Mouse (Mus musculus) forebrain, embryonic 12.5 days (tissue): ENCODE results near the gene Pamr1. TPM values are rescaled to one million over a fixed set of nuclear protein-coding genes. Genes with fewer than 3 reads are reported as not detected.
A peak's percentile ranks its signal among the peaks of the same experiment; 100 is the strongest.

Source experiments
- ATAC-seq: fragments of 200-750 bp; cut with Nextera tagmentation; 2 replicates; pipeline ENCODE4 v1.8.0; 2017; ENCODE audit warnings: moderate TSS enrichment; ENCODE audit not compliant: low FRiP score
- H3K27ac ChIP-seq: fragments of 300-500 bp; sonication (generic); 2 replicates; pipeline ENCODE4 v1.5.1; 2016; ENCODE audit warnings: mild to moderate bottlenecking
- H3K27me3 ChIP-seq: fragments of 300-500 bp; sonication (generic); 2 replicates; pipeline ENCODE4 v1.6.1; 2016; ENCODE audit warnings: mild to moderate bottlenecking
- H3K36me3 ChIP-seq: fragments of 300-500 bp; sonication (generic); replicated peaks from 2 replicates; pipeline ENCODE4 v1.6.1; 2016; ENCODE audit warnings: mild to moderate bottlenecking
- H3K4me1 ChIP-seq: fragments of 300-500 bp; sonication (generic); 2 replicates; pipeline ENCODE4 v1.6.1; 2016
- H3K4me2 ChIP-seq: fragments of 300-500 bp; sonication (generic); 2 replicates; pipeline ENCODE4 v1.6.1; 2016; ENCODE audit warnings: mild to moderate bottlenecking, moderate library complexity
- H3K4me3 ChIP-seq: fragments of 300-500 bp; sonication (generic); replicated peaks from 2 replicates; pipeline ENCODE4 v1.5.1; 2016; ENCODE audit warnings: mild to moderate bottlenecking
- H3K9ac ChIP-seq: fragments of 300-500 bp; sonication (generic); 2 replicates; pipeline ENCODE4 v1.6.1; 2016; ENCODE audit warnings: mild to moderate bottlenecking
- H3K9me3 ChIP-seq: fragments of 300-500 bp; sonication (generic); 2 replicates; pipeline ENCODE4 v1.6.1; 2016
- WGBS: fragments of 180-500 bp; shearing (Covaris S2); methylation state at CpG from one replicate; pipeline ENCODE4 v1.1.7; 2016; 5-methylcytosine and 5-hydroxymethylcytosine counted together
- polyA plus RNA-seq: library from polyadenylated mRNA; unstranded; fragments of >200 nt; fragmentation: Nextera tagmentation; extraction: Ambion mirVana; gene quantifications from 2 replicates; pipeline ENCODE4 v1.2.1, GENCODE M21; 2016

The Pamr1 gene
- polyA plus RNA-seq, 1 experiment from 2014 or later = 2.1 TPM

DNA sequence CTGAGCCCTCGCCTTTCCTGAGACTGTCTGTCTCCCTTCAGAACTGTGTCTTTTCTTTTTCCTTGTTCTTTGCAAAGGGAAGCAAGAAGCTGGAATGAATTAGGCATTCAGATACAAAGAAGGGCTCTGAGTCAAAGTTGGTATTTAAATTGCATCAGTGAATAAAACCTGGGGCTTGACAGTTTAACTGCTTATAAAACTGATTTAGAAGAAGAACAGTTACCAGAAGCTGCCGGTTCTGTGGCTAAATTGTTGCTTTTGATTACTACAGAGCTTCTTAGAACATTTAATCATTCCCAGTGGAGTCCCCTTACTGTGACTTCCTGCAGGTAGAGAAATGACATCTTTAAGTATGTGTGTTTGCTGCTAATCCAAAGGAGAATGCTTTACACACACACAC, 124.8 kb downstream of the Pamr1 start:
- H3K4me1 ChIP-seq = peaks cover 16% of the 10 kb centered on the region
- no peak for ATAC-seq
- no peaks in the 10 kb centered on the region for H3K36me3 ChIP-seq
- H3K9me3 ChIP-seq = no peaks in the 10 kb centered on the region
- H3K4me3 ChIP-seq = no peak overlapping the region
- H3K27ac ChIP-seq = no peak overlapping the region
- 27% methylated on average over 2 of the region's 2 CpGs for WGBS
- no peaks in the 10 kb centered on the region for H3K27me3 ChIP-seq
- no peak overlapping the region for H3K9ac ChIP-seq
- no peak overlapping the region for H3K4me2 ChIP-seq

DNA sequence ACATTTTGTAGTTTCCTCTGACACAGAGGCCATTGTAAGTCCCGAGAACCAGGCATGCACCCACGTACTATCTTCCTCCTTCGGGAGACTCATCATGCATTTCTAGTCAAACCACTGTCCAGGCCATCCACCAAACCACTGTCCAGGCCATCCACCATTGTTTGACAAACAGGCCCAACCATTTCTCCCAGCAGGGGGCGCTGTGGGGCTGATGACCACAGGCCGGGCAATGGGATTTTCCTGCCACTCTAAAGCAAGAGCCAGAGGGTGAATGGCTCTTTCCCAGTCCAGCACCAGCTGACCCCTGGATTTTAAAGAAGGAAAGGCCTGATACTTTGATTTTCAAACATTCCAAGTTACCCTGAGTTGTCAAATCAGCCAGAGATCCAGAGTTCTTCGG, 125.5 kb downstream of the Pamr1 start:
- Histone ChIP-seq H3K27me3 (no peaks in the 10 kb centered on the region), H3K9ac (no peak overlapping the region), H3K9me3 (no peaks in the 10 kb centered on the region), H3K27ac (no peak overlapping the region), H3K36me3 (no peaks in the 10 kb centered on the region), H3K4me1 (peaks cover 11% of the 10 kb centered on the region), H3K4me2 (no peak overlapping the region), H3K4me3 (no peak overlapping the region)
- 71% methylated on average over 6 of the region's 6 CpGs for WGBS
- ATAC-seq = no peak

- Histone ChIP-seq H3K4me1 (peaks cover 11% of the 10 kb centered on the region), H3K9me3 (no peaks in the 10 kb centered on the region), H3K36me3 (no peaks in the 10 kb centered on the region), H3K27me3 (no peaks in the 10 kb centered on the region), H3K4me3 (no peak overlapping the region), H3K27ac (no peak overlapping the region), H3K9ac (no peak overlapping the region), H3K4me2 (no peak overlapping the region)
- WGBS = 94% methylated on average over 9 of the region's 9 CpGs
- ATAC-seq = no peak
Measured at GRCm38 (mm10) chr2:102676716-102677312, 127.0 kb downstream of the Pamr1 start.

DNA sequence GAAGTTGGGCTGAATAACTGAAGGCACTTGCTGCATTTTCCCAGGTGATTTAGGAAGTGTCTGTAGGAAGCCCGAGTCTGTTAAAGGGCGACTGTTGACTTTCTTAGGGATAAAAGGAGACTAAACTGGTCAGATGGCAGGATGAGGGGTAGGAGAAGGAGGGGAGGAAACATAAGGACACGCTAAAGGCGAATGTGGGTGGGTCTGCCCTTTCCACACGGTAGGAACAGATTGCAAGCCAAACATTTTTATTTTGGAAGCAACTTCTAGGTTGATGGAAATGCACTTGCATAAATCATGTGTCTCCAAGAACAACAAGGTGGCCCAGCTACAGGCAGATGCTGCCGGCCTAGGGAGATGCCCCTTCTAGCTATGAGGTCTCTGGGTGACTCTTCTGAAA, 127.6 kb downstream of the Pamr1 start:
- peaks cover 11% of the 10 kb centered on the region for H3K4me1 ChIP-seq
- H3K27me3 ChIP-seq = no peaks in the 10 kb centered on the region
- ATAC-seq = no peak
- H3K27ac ChIP-seq = no peak overlapping the region
- H3K4me3 ChIP-seq = no peak overlapping the region
- H3K9me3 ChIP-seq = no peaks in the 10 kb centered on the region
- H3K4me2 ChIP-seq = no peak overlapping the region
- 86% methylated on average over 6 of the region's 6 CpGs for WGBS
- no peaks in the 10 kb centered on the region for H3K36me3 ChIP-seq
- H3K9ac ChIP-seq = no peak overlapping the region

DNA sequence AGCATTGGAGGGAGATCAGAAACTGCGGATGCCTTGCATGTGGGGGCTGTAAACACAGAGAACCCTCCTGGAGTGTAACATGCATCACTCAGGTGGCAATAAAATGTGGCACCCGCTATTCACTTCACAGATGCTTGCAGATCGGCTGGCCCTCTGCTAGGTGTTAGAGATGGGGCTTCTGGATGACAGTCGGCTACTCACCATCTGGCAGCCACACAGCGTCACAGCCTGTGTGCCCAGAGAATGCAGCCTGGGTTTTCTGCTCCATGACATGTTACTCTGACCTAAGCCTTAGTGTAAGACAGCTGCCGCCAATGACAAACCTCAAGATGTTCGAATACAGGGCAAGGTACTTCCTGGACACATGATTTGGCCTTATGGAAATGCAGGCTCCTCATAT, 131.5 kb downstream of the Pamr1 start:
- peaks cover 8% of the 10 kb centered on the region; the same call in 1 of the 2 replicates for H3K4me1 ChIP-seq
- WGBS = 77% methylated on average over 7 of the region's 7 CpGs
- ATAC-seq = no peak
- H3K27ac ChIP-seq = no peak overlapping the region
- H3K36me3 ChIP-seq = no peaks in the 10 kb centered on the region
- no peak overlapping the region for H3K9ac ChIP-seq
- H3K4me2 ChIP-seq = no peak overlapping the region
- no peak overlapping the region for H3K4me3 ChIP-seq
- no peaks in the 10 kb centered on the region for H3K9me3 ChIP-seq
- H3K27me3 ChIP-seq = no peaks in the 10 kb centered on the region

GRCm38 (mm10) chr2:102682168-102682567, 132.4 kb downstream of the Pamr1 start:
- H3K36me3 ChIP-seq = no peaks in the 10 kb centered on the region
- no peak overlapping the region for H3K4me3 ChIP-seq
- H3K27ac ChIP-seq = no peak overlapping the region
- no peaks in the 10 kb centered on the region for H3K27me3 ChIP-seq
- no peak for ATAC-seq
- WGBS = 41% methylated on average over 5 of the region's 5 CpGs
- no peaks in the 10 kb centered on the region for H3K9me3 ChIP-seq
- H3K9ac ChIP-seq = no peak overlapping the region
- peaks cover 13% of the 10 kb centered on the region; the same call in 1 of the 2 replicates for H3K4me1 ChIP-seq
- H3K4me2 ChIP-seq = no peak overlapping the region

DNA sequence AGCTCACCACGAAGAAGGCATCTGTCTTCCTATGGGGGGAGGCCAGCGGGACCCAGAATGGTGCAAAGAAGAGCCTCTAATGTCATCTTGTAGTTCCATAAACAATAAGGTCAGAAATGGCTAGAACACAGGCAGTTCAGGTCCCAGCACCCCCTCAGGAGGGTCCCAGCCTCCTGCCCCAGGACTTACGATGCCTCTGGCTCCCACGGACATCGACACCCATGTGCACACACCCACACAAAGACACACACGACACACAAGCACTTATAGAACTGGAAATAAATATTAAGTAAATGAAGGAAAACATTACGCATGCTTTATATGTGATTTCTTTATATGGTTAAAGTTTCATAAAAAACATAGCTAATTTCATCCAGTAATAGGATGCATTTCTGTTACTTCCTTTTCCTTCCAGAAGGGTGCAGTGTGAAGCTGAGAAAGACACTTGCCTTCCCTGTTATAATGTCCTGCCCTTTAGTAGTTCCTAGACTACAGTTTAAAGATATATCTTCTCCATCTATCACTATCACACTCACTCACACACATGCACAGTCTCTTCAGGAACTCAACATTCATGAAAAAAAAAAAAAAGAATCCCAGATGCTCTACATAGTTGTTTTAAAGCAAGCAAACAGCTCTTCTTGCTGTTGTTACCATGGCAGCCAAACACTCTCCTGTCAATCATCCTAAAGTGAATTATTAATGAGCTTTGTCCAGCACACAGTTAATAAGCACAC, 135.7 kb downstream of the Pamr1 start:
- Histone ChIP-seq H3K9me3 (no peaks in the 10 kb centered on the region), H3K9ac (no peak overlapping the region), H3K4me2 (no peak overlapping the region), H3K27ac (peak overlapping the region; percentile 75), H3K36me3 (no peaks in the 10 kb centered on the region), H3K4me1 (peaks cover 24% of the 10 kb centered on the region), H3K27me3 (no peaks in the 10 kb centered on the region), H3K4me3 (no peak overlapping the region)
- WGBS = 87% methylated on average over 7 of the region's 7 CpGs
- ATAC-seq = peak; percentile 82

GRCm38 (mm10) chr2:102686108-102686450, 136.3 kb downstream of the Pamr1 start:
- H3K9me3 ChIP-seq = no peaks in the 10 kb centered on the region
- WGBS = 48% methylated on average over 9 of the region's 9 CpGs
- no peaks in the 10 kb centered on the region for H3K36me3 ChIP-seq
- no peak for ATAC-seq
- H3K27me3 ChIP-seq = no peaks in the 10 kb centered on the region
- no peak overlapping the region for H3K9ac ChIP-seq
- peak overlapping the region; percentile 75 for H3K27ac ChIP-seq
- no peak overlapping the region for H3K4me3 ChIP-seq
- no peak overlapping the region for H3K4me2 ChIP-seq
- H3K4me1 ChIP-seq = peaks cover 24% of the 10 kb centered on the region

Other genes with a start within 250 kb of the Pamr1 start
- gene Trim44, start 142.2 kb upstream of the Pamr1 start, polyA plus RNA-seq = 45.4 and 54.2 TPM in 2 replicates
- 41.7 and 48.6 TPM in 2 replicates for gene Fjx1, start 97.5 kb upstream of the Pamr1 start, polyA plus RNA-seq
- gene Slc1a2, start 108.6 kb downstream of the Pamr1 start, polyA plus RNA-seq = 12.1 and 13.1 TPM in 2 replicates